Mouse (Mus musculus) 3134 (cell line): ENCODE measurements around the gene Srrm2.
A peak's percentile ranks its signal among the peaks of the same experiment; 100 is the strongest.

ENCODE experiments used
- DNase-seq: peaks from one replicate; pipeline ENCODE4 v3.0.0-alpha.2; 2011; ENCODE audit warnings: low spot score; ENCODE audit not compliant: insufficient read length; ENCODE audit errors: extremely low read depth

The Srrm2 gene

DNA sequence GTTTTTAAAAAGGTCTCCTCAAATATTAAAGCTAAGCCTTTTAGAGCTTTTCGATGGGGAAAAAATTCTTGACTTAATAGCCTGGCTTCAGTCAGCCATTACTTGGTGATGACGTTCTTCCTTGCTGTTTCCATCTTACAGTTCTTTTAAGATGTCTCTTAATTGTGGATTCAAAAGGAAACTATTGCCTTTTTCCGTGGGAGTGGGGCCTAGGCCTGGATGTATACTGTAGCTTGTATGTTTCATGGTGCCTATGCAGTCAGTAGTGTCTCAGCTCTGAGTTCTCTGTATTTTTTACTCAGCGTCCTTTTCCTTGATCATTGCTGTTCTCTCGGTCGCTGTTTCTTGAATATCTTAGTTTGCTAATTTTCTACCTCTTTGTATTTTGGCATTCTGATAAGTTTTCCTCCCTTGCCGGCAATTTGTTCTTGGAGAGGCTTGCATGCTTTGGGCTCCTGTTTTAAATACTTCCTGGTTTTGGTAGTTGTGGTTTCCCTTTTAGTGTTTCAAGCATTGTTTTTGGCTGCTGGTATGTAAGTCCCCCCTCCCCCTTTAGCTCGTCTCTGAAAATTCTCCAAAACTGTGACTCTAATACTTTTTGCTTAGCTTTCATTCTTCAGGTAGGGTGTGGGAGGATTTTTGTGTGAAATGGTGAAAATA, 14.2 kb downstream of the Srrm2 start:
- DNase-seq: no peak

DNA sequence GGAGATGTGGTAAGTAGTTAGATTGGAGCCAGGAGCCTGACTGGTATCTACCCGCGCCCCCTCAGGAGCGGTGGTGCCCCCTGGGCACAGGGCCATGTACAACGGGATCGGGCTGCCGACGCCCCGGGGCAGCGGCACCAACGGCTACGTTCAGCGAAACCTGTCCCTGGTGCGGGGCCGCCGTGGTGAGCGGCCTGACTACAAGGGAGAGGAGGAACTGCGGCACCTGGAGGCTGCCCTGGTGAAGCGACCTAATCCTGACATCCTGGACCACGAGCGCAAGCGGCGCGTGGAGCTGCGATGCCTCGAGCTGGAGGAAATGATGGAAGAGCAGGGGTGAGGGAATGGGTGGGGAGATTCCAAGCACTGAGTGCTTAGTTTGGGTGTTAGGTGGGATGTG, 16.5 kb downstream of the Srrm2 start:
- DNase-seq: peak; percentile 36

DNA sequence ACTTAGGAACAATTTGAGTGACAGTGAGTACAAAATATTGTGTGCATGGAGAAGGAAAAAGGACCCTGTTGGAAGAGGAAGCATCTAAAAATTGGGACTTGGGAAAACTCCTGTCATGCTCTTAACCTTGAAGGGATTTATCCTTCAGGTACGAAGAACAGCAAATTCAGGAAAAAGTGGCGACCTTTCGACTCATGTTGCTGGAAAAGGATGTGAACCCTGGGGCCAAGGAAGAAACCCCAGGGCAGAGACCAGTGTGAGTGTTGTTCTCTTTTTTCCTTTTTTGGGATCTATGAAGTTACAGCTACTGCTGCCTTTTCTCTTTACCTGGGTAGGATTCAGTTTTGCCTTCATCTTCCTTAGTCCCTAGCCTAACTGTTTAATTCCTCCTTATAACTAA, 17.6 kb downstream of the Srrm2 start:
- DNase-seq: no peak

DNA sequence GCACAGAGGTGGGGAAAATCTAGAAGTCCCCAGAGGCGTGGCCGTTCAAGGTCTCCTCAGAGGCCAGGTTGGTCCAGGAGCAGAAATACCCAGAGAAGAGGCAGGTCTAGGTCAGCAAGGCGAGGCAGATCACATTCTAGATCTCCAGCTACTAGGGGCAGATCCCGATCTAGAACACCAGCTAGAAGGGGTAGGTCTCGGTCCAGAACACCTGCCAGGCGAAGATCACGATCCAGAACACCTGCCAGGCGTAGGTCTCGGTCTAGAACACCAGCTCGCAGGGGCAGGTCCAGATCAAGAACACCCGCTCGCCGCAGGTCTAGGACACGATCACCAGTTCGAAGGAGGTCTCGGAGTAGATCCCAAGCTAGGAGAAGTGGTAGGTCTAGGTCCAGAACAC, 25.3 kb downstream of the Srrm2 start:
- DNase-seq: peak; percentile 30

DNA sequence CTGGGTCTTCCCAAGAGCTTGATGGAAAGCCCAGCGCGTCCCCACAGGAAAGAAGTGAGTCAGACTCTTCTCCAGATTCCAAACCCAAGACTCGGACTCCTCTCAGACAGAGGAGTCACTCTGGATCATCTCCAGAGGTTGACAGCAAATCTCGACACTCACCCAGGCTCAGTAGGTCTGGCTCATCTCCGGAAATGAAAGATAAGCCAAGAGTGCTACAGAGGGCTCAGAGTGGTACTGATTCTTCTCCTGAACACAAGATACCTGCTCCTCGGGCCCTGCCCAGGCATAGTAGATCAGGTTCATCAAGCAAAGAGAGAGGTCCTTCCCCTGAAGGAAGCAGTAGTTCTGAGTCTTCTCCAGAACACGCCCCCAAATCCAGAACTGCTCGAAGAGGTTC, 28.2 kb downstream of the Srrm2 start:
- no peak for DNase-seq

DNA sequence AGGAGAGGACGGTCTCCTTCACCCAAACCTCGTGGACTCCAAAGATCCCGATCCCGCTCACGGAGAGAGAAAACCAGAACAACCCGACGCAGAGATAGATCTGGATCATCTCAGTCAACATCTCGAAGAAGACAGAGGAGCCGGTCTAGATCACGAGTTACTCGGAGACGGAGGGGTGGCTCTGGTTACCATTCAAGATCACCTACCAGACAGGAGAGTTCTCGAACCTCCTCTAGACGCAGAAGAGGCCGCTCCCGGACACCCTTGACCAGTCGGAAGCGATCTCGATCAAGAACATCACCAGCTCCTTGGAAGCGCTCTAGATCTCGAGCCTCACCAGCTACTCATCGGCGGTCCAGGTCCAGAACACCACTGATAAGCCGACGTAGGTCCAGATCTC, 28.9 kb downstream of the Srrm2 start:
- no peak for DNase-seq

DNA sequence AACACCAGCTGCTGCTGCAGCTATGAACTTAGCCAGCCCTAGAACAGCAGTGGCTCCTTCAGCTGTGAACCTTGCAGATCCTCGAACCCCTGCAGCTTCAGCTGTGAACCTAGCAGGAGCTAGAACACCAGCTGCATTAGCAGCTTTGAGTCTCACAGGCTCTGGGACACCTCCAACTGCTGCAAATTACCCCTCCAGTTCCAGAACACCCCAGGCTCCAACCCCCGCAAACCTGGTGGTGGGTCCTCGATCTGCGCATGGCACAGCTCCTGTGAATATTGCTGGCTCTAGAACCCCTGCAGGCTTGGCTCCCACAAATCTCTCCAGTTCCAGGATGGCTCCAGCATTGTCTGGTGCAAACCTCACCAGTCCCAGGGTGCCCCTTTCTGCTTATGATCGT, 30.4 kb downstream of the Srrm2 start:
- no peak for DNase-seq

DNA sequence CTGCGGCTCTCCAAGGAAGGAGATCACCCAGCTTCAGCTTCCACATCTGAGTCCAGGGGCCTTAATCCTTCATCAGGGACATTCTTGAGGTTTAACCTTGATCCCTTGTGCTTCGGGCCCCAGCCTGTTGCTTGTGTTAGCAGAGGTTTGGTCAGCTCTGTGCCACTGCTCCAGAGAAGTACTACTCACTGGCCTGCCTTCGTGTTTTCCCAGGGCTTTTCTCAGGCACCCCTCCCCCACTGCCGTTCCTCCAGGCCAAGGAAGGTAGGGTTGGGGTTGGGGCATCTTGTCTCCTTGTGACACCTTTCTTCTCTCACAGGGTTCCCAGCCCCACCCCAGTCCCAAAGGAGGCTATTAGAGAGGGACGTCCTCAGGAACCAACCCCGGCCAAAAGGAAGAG, 31.8 kb downstream of the Srrm2 start:
- DNase-seq: no peak

DNA sequence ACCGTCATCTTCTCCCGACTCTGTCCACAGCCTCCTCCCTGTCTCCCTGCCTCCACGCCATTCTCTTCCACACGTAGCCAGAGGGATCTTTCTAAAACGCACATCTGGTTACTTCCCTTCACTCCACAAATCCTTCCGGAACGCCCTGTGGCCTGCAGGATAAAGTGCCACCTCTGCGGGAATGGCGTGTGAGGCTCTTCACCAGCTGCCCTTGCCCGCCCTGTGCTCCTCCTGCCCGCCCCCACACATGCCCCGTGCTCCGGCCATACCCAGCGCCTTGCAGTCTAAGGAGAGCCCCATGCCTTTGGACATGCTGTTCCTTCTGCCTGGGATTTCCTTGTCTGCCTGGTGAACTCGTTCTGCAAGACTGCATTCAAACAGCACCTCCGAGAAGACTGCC, 32.7 kb downstream of the Srrm2 start:
- DNase-seq: no peak

DNA sequence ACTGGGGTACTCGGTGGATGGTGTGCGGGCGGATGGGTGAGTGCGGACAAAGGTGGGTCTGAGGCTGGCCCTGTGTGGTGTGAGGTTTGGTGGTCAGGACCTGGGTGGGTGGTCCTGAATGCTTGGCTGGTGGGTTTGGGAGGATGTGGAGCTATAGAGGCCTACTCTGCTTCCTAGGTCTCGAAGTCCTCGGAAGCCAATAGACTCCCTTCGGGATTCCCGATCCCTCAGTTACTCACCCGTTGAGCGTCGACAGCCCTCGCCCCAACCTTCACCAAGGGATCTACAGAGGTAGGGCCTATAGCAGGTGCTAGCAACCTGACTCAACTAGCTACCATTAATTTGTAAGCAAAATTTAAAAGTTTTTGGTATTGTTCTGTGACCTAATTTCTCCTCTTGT, 33.3 kb downstream of the Srrm2 start:
- DNase-seq: no peak

DNA sequence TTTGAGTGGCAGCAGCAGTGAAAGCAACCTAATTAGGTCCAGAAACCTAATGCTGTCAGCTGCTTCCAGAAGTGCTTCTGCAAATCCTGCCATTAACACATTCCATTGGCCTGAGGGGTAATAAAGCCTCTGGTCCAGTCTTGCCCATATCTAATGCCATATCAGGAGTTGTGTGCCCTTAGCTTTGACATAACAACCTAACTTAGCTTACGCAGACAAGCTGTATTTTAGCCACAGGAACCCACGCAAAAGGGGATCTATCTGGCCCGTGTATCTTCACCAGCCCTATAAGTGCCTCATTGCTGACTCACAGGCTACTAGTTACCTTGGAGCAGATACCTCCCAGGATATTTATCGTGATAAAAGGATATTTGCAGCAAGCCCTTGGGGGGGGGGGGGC, 35.3 kb downstream of the Srrm2 start:
- DNase-seq: no peak

DNA sequence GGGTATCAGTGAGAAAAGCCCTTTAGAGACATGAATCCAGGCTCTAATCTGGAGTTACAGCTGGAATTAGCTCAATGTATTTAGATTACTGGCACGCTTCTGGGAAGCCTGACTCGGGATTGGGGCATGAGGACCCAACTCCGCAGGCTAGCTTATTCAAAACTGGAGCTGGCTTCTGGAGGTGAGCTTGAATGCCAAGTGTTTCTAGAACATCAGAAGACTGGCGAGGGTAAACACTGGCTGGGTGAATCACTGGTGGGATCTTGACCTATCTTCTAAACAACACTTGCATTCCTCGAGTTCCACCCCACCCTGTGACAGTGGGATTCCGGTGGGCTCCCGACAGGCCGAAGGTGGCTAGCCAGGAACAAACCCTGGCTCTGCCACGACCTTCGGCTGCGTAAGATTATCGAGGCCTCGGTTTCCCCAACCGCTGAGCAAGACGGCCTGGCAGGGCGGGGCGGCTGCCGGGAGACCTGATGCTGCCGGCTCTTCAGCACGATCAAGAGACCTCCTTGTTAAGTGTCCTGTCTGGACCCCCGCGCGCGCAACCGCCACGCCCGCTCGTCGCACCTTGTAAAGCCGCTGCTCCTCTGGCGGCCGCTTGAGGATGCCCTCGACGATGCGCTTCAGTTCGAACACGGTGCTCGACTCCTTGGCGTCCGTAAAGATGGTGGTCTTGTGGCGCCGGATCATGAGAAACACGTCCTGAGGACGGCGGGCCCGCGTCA, 38.1 kb downstream of the Srrm2 start:
- DNase-seq: peak; percentile 78

DNA sequence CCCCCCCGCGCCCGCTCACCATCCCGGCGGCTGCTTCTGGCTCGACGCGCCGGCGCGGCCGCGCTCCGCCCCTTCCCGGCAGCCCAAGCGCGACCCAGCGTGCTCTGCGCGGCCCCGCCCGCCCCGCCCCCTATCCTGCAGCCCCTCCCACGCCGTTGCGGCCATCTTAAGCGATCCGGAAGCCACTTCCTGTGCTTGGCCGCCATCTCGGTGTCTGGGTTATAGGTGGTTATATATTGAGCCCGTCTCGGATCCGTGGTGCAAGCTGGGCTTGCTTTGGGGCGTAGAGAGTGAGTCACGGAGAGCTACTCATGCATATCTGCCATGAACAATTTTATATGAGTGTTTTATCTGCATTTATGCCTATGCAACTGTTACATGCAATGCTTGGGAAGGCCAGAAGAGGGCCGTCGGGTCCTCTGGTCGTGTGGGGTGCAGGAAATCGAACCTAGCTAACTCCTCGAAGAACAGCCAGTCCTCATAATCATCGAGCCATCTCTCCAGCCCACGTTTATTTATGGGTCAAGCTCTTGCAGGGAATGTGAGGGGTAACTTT, 38.8 kb downstream of the Srrm2 start, which contains the start of gene Elob:
Elob (minus strand) TSS at position 73 of the 556 bp plus-strand sequence.
- peak; percentile 82 for DNase-seq

DNA sequence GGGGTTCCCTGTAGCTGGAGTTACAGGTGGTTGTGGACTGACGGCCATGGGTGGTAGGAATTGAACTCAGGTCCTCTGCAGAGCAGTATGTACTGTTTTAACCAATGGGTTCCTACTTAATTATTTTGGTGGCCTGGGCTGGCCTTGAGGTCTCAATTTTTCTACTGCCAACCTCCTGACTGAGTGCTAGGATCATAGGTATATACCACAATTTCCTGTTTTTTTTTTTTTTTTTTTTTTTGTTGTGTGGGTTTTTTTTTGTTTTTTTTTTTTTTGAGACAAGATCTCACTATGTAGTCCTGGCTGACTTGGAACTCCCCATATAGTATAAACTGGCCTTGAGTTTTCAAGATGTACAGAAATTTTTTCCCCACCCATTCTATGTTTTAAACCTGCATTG, 40.9 kb downstream of the Srrm2 start:
- DNase-seq: no peak

DNA sequence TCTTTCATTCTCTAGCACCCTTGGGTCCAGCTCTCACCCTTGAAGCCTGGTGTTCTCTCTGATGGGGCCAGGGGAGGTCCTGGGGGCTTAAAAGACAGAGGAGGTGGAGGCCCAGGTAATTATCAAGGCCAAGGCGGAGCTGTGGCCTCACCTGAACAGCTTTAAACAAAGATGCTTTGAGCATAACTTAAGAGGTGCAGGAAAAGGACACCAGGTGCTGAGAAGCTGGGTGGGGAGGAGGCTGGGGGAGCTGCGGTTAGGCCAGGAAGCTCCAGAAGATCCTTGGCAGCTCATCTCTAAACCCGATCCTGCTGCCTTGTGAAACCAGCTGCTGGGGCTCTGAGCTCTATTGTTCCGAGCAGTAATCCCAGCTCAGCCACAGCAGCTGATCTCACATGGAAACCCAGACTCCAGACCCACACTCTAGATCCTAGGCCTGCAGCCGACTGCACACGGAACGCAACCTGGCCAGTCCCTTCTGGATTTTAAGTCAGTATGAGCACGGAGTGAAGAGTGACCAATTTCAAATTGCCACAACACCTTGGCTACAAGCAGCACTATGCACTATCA, 45.8 kb downstream of the Srrm2 start, which contains the start of gene Prss33:
Prss33 (minus strand) TSS at position 51 of the 570 bp plus-strand sequence.
- DNase-seq: no peak

DNA sequence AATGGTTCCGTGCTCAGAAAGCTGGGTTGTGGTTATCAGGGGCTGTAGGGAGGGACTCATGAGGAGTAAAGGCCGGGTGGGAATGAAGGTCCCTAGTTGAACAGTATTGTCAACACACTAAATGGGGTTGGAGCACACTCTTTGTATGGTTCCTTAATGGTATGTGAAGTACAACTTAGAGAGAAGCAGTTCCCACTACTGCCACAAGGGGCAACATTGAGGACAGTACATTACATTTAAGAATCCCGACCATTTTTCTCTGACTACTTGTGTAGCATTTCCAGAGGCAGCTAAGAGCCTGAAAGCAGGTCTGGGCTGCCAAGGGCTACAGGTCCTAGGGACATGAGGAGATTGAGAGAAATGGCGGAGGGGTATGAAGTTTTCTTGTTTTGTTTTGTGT, 50.8 kb downstream of the Srrm2 start:
- no peak for DNase-seq

DNA sequence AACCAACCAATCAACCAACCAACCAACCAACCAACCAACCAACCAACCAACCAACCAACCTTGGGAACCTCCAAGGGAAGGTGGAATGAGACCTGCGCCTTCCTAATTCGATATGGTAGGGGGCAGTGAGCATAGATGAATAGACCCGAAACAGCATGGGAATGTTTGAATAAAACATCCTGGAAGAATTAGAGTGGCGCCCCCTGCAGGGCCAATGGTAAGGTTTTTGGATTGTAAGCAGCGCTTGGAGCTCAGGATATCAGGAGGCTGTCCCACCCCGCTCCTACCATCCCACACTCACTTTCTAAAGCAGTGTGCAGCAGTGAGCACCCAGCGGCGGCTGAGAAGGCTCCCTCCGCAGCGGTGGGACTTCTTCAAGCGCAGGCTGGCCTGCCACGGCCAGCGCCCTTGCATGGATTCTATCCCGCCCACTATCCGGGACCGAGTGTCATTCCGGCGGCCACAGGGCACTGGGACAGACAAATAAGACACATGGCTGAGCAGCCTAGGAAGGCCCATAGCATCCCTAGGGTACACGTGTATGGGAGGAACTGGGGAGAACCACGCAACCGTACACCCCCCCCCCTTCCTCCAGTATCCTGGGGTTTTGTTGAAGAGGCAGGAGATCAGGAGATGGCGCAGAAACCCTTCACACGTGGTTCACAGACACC, 52.9 kb downstream of the Srrm2 start:
- DNase-seq: no peak

DNA sequence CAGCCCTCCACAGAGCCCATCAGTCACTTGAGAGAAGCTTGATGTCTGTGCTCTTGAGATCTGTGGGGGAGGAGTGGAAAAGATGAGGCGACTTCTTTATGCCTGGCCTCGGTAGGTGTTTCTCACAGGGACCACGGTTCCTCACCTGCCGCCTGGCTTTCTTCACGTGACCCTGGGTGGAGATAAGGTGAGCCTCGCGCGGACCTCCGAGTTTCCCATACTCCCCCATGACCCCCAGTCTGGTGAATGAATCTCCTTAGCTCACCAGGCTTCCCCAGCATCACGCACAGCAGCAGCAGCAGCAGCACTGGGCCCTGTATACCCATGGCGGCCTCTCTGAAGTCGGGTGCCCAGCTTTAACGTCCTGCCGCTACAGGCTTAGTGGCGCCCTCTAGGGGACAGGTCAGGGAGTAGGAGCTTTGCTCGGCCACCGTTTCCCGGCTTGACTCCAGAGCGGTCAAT, 53.5 kb downstream of the Srrm2 start, which contains the start of the genes Prss32 and Prss41:
Prss32 (plus strand) TSS at position 44 of the 462 bp plus-strand sequence.
Prss41 (minus strand) TSS at position 361 of the 462 bp plus-strand sequence.
- no peak for DNase-seq

DNA sequence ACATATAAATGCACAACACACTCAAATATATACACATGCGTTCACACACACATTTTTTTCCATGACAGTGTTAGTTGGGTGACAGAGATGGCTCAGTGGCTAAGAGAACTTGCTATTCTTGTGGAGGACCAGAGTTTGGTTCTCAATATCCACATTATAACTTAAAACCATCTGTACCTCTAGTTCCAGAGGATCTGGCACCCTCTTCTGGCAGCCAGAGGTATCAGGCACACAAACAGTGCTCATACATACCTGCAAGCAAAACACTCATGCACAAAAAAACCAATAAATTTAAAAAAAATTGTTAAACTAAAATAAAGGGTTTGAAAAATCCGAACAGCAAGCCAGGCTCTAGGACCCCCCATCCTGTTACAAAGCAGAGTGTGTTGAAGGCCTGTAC, 59.7 kb downstream of the Srrm2 start:
- DNase-seq: no peak

DNA sequence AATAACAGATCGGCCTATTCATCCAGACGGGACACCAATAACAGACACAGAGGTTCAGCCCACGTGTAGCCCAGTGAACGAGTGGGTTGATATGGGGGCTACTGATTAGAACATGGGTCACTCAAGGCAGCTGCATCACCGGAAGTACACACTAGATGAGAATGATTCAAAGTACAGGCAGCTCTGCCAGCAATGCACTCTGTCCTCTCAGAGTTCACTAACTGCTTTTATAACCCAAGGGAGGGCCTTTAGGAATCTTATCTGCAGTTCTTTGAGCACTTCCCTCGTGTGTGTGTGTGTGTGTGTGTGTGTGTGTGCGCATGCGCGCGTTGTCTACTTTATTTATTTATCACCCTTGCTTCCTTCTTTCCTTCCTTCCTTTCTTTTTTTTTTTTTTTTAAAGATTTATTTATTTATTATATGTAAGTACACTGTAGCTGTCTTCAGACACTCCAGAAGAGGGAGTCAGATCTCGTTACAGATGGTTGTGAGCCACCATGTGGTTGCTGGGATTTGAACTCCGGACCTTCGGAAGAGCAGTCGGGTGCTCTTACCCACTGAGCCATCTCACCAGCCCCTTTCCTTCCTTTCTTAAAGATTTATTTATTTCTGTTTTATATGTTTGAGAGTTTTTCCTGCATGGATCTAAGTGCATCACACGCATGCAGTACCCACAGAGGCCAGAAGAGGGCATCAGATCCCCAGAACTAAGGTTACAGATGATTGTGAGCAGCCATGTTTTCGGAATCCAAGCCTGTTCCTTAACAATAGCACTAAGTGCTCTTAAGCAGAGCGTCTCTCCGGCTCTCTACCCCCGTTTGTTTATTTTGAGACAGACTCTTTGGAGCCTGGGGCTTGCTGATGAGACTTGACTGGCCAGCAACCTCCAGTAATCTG, 60.8 kb downstream of the Srrm2 start:
- DNase-seq: peak; percentile 55
